Mouse (Mus musculus) cerebellum, adult 11 months (tissue): ENCODE measurements around the gene Spz1.
A peak's percentile ranks its signal among the peaks of the same experiment; 100 is the strongest.
"Not testable (repeated sequence)": the region's sequence is repeated elsewhere in the genome, so short reads cannot be mapped to it uniquely, and the experiment has no call there.

ENCODE experiments used
- DNase-seq: peaks from one replicate; pipeline ENCODE4 v3.0.0; 2022

Gene Spz1

DNA sequence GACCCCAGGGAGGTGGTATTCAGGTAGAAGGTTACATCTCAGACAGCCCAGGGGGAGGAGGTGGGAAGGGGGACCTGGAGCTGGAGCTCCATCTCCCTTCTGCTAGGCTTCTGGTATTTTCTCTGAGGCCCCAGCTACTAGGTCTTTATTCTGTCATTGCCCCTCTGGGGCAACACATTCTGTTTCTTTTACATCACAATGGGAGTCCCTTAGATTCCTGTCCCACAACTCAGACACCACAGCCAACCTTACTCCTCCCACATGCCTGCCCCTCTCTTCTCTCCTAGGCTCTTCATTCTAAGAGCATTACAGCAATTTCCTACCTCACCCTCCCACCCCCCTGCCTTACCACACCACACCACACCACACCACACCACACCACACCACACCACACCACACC, at the start of gene Spz1:
Spz1 (minus strand) TSS at position 101 of the 400 bp plus-strand sequence.
- no peak for DNase-seq

DNA sequence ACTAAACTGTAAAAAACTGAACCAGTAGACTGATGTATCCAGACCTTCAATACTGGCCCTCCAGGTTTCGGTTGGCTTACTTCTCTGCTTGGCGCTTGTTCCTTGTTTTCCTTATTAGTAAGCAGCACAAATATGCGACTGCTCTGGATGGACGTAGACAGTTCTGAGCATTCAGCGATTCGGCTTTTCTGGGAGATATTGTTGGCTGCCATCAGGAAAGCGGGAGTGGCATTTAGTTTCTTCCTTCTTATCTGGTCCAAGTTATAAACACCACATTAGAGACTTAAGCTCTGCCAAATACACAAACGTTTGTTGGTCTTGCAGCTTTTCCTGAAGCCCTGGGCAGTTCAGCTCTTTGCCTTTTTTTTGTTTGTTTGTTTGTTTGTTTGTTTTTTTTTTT, 40.5 kb upstream of the Spz1 start:
- no peak for DNase-seq

DNA sequence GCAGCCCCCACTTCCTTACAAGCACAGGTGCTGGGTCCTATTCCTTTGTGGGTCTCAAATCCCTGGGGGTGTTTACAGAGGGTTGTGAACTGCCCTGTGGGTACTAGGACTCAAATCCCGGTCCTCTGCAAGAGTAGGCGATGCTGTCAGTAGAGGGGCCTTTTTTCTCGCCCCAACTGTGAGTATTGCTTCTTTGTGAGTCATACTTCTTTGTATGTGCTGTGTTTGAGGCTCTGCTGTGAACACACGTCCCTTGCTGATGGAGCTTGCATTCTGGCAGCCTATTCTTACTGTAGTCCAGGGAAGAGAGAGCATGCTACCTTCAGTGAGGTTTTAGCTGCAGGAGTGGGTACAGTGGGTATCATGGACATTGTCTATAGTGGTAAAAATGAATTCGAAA, 39.2 kb upstream of the Spz1 start:
- DNase-seq, result no peak

DNA sequence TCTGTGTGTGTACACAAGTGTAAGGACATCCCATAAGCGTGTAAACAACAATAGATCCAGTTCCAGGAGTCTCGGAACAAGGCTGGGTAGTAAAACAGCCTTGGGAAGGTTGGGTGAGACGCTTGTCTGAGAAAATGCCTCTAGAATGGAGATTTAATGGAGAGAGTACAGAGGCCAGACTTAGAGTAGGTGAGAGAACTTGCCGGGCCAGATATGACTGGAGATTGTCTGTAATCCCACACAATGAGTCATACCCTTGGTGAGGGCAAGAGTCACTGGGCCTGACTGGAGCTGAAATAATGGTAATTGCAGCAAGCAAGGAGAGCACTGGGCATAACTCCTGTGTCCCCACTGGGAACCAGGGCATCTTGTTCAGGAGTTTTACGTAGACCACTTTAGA, 37.1 kb upstream of the Spz1 start:
- no peak for DNase-seq

DNA sequence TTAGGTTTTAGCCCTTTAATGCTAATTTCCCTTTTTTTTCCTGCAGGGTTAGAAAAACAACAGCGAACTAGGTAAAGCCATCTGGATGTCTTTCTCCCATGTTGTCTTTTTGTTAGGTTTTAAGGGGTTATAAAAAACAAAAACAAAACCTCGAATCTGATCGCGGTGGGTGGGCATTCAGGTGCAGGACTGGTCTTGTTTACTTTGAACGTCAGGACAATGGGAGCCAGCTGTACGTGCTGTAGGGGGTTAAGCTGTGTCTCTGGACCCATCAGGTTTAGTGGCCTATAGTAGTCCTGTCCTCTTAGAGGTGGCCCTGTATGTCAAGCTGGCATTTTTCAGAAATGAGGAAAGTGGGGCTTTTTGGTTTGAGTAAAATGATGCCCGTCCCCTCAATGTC, 35.9 kb upstream of the Spz1 start:
- no peak for DNase-seq

DNA sequence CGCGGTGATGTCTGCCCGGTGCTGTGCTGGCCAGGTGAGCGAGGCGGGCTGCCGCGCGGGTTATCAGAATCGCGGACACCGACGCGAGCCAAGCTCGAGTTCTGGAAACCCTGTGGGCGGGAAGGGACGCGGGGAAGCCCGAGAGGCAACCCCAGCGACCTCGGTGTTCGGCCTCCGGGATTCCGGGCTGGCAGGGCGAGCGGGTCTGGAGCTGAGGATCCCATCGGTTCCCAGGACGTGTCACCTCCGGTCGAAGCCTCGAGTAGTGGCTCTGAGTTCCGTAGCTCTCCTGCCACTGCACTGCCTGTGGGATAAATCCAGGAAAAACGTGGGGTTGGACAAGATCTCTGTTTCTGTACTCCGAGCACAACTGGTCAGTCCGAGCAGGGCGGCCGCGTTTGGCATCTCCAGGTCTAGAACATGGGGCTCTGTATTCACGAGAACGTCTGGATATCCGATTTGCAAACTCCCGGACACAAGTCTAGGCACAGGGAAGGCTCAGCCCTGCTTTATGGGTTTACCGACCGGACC, 35.3 kb upstream of the Spz1 start:
- DNase-seq, result no peak

DNA sequence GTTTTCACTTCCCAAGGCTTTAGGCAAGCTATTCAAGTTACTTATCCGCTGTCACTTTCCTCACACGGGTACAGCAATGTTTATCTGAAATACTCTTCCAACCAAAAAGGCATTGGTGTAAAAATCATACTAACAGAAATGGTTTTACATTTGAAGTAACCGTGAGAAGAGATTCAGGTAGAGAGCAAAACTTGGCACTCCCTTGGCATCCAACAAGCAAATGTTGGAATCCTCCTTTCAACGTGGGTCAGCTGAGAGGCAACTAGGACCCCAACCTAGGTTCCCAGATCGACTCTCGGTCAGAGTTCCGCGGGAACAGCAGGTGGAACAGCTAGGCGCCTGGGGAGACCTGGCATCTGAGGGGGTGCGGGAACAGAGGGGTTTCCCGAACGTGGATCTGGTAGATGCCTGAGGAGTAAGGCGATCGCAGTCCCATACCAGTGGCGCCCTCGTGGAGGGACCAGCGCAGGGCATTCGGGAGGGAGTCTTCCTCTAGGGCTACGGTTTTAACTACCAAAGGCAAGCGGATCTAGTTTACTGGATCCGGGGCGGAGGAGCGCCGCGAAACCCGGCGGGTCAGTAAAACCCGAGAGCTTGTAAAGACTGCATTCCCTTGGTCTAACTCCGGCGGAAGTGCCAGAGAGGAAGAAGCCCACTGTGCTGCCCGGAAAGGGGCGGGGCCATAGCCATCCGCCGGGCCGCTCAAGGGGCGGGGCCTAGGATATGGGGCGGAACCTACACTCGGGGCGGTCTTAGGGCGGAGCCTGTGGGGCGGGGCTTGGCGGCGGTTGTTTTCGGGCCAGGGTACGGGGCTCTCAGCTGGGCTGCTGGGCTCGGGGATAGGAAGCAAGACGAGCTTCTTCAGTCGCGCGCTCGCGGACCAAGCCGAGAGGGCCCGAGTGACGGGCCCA, 34.6 kb upstream of the Spz1 start, which contains the start of gene Serinc5:
Serinc5 (plus strand) TSS at position 781 of the 911 bp plus-strand sequence.
- peak; percentile 94 for DNase-seq

DNA sequence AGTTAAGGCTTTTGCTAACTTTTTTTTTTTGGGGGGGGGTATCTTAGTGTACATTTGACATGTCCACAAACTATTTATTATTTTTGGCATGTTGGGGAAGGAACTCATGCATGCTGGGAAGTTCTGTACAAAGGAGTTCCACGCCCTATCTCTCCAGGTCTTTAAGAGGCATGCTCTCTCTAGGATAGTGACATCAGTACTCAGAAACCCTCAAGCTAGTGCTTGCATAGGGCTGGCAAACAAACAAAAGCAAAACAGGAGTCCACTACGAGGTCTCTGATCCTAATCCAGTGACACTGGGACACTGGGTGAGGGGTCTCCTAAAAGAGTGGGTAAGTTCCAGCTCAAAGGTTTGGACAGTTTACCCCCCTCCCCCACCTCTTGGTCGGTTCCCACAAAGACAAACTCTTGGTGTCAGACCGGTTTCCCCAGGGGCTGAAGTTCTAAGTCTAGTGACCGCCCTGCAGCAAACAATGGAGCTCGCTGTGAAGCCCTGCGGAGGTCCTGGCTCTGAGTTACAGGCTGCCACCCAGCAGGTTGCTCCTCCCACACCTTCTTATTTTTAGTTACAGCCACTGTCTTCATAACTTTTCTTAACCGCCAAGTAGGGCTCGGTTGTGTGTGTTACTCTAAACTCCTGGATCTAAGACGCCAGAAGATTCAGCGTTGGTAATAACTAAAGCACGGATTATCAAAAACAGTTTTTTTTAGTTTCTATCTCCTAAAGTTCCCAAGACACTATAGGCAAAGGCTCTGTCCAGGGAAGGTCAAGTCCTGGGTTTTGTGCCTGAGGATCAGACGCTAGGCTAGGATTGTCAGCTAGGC, 33.7 kb upstream of the Spz1 start:
- DNase-seq, result peak; percentile 10

DNA sequence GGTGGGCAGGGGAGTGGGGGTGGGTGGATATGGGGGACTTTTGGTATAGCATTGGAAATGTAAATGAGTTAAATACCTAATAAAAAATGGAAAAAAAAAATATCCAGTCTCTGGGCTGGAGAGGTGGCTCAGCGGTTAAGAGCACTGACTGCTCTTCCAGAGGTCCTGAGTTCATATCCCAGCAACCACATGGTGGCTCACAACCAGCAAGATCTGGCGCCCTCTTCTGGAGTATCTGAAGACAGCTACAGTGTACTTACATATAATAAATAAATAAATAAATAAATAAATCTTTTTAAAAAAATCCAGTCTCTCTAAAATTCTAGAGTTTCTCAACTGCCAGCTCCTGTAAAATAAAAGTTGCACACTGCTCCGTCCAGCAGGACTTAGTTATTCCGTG, 29.3 kb upstream of the Spz1 start:
- not testable (repeated sequence) for DNase-seq

DNA sequence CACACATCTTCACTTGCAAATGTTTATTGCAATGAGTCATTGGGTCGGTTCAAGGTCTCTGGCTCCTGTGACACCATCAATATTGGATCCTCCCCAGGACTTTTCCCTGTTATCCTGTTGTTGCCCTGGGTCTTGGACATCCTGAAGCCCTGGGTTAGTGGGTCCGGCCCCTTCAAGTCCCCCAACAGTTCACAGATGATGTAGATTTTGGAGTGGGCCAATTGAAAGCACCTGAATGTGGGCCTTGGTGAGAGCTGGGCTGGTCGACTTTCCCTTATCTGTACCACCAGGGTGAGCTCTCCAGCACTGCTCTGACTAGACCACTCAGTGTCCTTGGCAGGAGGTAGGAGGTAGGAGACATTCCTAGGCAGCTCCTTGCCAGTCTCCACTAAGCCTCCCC, 19.5 kb upstream of the Spz1 start:
- no peak for DNase-seq

DNA sequence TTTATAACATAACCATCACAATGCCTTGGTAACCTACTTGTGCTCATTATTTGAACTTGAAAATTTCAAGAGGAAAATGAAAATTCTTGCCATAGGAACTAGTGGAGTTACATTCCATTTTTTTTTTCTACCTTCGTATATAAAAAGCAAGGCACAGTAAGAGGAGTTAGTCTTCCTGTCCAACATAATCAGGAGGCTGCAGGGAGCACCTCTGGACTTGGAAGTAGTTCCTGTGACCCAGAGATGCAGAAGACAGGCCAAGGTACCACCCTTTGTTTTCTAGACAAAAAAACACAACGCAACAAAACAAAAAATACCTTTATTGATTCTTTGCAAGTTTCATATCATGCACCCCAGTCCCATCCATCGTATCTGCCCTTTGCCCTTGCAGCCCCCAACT, 18.9 kb upstream of the Spz1 start:
- no peak for DNase-seq

DNA sequence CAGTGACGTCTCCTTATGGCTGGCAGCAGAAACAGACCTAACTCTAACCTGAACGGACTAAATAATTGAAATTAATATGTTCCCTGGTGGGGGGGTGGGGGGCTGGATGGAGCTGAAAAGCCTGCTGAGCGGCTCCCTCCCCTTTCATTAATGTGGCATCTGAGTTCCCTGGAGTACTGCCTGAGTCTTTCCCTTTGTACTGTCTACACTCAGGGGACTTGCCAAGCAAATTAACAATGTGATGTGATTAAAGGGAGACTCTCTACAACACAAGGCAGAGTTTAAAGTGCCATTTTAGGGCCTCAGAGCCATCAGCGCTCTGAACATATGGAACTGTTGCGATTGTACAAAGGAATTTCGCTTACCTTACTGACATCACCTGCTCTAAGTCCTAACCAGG, 18.5 kb upstream of the Spz1 start:
- DNase-seq, result no peak

DNA sequence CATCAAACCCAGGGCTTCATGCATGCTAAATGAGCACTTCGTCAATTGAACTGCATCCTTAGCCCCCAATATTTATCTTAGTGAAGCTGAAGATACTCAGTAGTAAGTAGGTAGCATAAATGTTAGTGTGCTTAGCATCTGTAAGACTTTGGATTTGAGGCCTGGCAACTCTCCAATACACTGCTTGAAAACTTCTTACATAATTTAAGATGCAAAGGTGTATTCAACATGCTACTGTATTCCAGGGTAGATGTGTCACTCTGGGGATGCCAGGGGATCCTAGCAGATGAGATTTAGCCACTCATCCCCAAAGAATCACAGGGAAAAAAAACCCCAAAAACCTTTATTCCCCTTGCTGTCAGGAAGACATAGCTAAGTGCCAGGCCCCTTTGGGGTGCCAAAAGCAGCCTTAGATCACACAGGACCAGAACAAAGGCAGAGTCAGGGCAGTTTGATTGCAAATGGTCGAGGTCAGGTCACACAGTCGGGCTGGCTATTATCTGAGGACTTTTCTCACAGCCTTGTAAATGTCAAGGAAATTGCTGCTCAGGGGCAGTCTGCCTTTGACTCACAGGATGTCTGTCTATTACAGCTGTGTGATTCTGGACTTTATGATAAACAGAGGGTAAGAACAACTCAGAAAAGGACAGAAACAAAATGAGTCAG, 17.9 kb upstream of the Spz1 start:
- no peak for DNase-seq

DNA sequence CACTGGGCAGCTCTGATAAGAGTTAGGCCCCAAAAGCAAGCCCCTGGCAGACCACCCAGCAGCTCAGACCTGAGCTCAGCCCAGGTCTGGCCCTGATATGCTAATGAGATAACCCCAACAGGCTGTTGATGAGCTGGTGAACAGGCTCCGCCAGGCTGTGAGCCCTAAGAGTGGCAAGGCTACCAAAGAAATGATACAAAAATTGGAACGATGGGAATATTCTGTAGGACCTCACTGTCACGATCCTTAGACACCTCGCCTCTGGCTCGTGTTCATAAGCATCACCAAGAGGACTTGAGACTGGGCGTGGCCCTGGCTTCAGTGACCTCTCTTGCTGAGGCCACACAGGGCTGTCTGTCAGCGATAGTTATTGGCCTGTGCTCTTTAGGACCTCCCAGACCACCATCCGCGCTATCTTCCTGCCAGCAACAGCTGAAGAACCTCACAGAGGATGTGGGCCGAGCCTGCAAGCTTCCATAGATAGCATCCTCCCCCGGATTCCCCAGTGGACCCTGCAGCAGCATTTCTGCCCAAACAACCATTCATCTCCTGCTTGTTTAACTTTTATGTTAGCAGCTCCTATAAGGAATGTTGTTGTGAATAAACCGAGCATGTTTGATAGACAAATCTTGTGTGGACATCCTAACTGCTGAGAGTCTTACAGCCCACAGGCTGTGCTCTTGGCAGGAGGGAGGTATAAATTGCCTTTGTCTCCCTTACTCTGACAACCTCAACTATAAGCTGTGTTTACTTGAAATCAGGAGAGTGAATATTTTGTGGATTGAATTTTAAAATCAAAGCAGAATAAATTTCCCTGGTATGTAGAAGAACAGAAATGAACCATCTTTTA, 17.0 kb upstream of the Spz1 start:
- DNase-seq, result no peak

DNA sequence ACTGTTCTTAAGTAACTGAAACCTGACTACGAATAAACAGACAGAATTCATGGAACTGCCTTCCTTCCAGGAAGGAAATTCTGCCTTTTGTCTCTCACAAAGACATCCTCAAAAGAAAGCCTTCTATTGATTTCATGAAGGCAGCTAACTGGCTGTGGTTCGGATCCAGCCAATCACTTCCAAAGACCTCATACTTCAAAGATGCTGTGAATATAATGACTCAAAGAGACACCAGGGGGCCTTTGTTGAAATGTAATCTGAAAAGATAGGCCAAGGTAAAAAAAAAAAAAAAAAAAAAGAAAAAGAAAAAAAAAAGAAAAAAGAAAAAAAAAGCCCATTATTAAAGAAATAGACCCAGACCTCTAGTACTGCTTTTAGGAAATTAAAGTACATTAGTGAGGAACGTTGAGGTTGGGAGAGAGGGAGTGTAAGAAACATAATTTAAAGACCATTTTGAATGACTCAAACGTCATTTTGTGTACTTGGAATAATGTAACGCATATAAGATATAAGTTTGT, 16.4 kb upstream of the Spz1 start:
- DNase-seq, result no peak

DNA sequence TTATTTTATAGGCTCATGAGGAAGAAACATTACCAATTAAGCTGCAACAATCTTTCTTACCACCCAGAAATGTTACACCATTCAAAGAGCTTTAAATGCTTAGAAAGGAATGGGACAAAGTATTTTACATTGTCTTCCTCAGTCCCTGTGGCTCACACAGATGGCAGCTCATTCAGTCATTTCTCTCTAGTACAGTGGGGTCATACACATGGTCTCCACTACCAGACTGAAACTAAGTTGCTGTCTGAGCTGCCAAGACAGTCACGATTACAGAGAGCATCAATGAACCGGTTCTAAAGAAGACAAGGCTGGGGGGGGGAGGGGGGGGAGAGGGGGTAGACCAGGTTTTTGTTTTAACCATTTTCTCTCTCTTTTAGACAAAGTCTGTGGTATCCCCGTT, 15.3 kb upstream of the Spz1 start:
- no peak for DNase-seq

DNA sequence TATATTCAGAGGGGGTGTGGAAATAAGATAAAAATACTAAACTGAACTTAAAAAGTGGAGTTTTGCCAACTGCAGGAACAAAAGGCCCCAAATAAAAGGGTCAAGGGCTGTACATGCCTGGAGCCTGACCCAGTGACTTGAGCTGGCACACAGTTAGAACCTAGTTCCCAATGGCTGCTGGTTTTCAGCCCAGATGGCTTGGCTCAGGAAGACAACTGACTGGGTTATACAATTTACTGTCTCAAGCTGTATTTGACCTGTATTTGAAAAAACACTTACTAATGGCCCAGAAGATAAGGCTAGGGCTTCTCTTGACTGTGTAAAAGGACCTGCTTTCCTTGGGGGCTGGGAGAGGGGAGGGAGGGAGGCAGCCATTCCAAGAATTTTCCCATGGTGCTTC, 13.3 kb upstream of the Spz1 start:
- DNase-seq, result no peak

DNA sequence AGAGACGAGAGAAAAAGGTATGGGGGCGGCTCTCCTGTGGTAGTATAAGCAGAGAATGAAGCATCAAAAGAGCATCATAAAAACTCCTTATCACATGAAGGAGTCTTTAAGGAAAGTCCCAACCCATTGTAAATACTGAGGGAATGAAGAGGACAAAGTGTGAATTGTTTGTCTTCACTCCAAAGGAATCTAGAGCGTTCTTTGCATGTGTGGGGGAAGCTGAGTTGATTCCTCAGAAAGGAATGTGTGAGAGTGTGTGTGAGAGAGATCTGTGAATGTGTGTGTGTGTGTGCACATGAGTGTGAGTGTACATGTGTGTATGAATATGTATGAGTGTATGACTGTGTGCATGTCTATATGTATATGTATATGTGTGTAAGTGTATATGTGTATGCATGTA, 12.7 kb upstream of the Spz1 start:
- no peak for DNase-seq

DNA sequence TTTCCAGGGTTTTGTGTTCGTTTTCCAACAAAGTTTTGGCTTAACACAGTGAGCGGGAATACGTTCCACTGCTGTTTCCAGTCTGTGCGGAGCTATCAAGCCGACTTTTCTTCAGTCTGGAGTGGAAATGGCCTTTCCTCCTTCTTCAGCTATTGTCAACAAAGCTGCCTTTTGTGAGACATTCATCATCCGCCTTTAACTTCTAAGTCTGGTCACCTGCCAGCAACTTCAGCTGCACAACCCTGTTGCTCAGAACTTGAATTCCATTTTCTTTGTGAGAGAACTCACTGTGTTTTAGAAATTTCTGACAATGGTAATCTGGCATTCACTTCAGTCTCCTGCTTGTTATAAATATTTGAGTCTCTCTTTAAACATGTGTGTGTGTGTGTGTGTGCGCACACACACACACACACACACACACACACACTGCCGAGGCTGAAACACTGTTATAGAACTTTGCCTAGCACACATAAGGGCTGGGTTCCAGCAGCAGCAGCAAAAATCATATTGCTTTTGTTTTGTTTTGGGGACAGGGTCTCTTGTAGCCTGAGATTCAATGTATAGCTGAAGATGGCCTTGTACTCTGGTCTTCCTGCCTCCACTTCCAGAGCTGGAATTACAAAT, 8.2 kb upstream of the Spz1 start:
- no peak for DNase-seq

DNA sequence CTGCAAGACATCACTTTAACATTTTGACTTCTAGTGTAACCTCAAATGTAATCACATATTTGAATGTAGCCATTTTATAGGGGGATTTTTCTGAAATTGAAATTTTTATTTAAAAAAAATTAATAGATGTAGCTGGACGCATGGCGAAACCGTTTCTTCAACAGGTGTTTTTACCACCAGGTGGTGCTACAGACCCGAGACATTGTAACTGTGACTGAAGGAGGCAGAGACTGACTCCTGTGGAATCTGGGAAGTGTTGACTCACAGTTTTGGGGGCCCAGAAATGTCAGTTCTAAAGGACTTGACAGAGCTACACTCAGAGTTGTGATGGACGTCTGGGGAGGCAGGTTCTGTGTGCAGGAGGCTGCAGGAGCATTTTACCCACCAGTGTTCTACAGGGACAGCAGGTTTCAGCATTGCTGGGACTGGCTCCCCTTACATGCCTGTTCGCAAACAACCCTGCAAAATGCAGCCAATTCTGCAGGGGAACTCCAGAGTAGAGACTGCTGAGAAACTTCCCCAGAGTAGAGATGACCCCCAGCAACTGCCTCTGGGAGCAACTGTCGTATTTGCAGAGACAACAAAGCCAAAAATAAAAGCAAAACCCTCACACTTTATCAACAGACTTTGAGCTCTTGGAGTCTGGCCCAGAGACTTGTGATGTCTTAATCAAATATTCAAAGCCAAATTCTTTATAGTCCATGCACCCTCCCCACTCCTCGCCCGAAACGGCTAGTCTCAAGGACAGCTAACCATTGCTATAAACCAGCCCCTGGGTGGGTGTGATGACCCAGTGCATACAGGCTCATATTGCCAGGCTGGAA, 4.5 kb upstream of the Spz1 start:
- DNase-seq, result peak; percentile 30

DNA sequence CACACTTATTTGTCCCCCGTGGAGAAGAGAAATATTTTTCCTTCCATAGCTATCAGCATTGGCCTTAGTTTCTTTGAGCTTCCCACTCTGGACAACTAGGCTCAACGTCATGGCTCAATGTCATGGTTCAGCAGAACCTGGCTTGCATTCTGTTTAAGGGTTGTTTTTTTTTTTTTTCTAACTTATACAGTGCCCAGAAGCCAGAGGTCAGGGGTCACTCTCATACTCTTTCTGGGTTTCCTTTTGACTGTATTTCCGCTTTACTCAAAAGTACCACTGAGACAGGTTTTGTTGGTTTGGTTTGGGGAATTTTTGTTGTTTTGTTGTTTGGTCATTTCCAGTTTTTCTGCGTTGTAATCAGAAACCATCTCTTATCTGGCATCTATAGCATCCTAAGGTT, 2.2 kb upstream of the Spz1 start:
- no peak for DNase-seq
